Comparison of ENCODE assay signal across 9 mouse cellular contexts in genomic region chr8:124403876-124404275, GRCm38 (mm10). TPM values are rescaled to one million over a fixed set of nuclear protein-coding genes. Genes with fewer than 3 reads are reported as not detected.
DNase-seq lines count a peak whose midpoint lies in the region; ATAC-seq lines count a peak whose summit lies in the region.
"Had no signal": no experiment of that assay in that cellular context is flagged by ENCODE, and none has a peak within 500 bp of the region (broad histone marks: within the 10 kb centered on the region; RNA-seq: fewer than 3 reads in every experiment).

No protein-coding gene starts in this region.

- peak; percentile 35 to 38 for DNase-seq in adrenal gland, adult 18-20 months (ENCODE audit: low spot score in 2 of 2)
- DNase-seq in adrenal gland, adult 8-10 months: no peak
- peak; percentile 10 for DNase-seq in urinary bladder, postnatal 14 days (ENCODE audit: low spot score)
- DNase-seq in urinary bladder, adult 18-20 months (ENCODE audit: low spot score in 2 of 2): no peak
- peak; percentile 52 for DNase-seq in kidney, postnatal 10 days
- peak; percentile 3 for DNase-seq in skeletal muscle tissue, adult 2 months (ENCODE audit: low read depth, low spot score)
- DNase-seq in layer of hippocampus, adult 11-12 months (ENCODE audit: low spot score): no peak

- no peak overlapping the region for H3K4me3 ChIP-seq in forebrain, embryonic 12.5 days (replicated peaks)
- H3K4me3 ChIP-seq: liver, embryonic 15.5 days had no signal

- ATAC-seq in forebrain, embryonic 12.5 days (ENCODE audit: low FRiP score): 0 out of 2 replicates have a peak, but pooled peaks have one; percentile 57

- H3K9me3 ChIP-seq in forebrain, embryonic 12.5 days: no peaks in the 10 kb centered on the region
- H3K9me3 ChIP-seq: liver, embryonic 15.5 days had no signal

- H3K27ac ChIP-seq in forebrain, embryonic 12.5 days: no peak overlapping the region
- H3K27ac ChIP-seq: liver, embryonic 15.5 days had no signal

- H3K36me3 ChIP-seq in forebrain, embryonic 12.5 days (replicated peaks): no peaks in the 10 kb centered on the region
- H3K36me3 ChIP-seq: liver, embryonic 15.5 days had no signal

- H3K27me3 ChIP-seq in forebrain, embryonic 12.5 days: no peaks in the 10 kb centered on the region
- H3K27me3 ChIP-seq: liver, embryonic 15.5 days had no signal

- peaks cover 19% of the 10 kb centered on the region for H3K4me1 ChIP-seq in forebrain, embryonic 12.5 days
- H3K4me1 ChIP-seq: liver, embryonic 15.5 days had no signal

- 47% methylated on average over 3 of the region's 3 CpGs for WGBS in forebrain, embryonic 12.5 days

- H3K4me2 ChIP-seq in forebrain, embryonic 12.5 days: no peak overlapping the region
- H3K4me2 ChIP-seq: liver, embryonic 15.5 days had no signal

- no peak overlapping the region for H3K9ac ChIP-seq in forebrain, embryonic 12.5 days
- H3K9ac ChIP-seq: liver, embryonic 15.5 days had no signal

RNA-seq across cellular contexts. Expression of gene Pgbd5, which starts 35.6 kb away (rescaled TPM):
- 1 to 10 TPM; 3.9 to 6.0 TPM for total RNA-seq in adrenal gland, adult 18-20 months (2021)
- 10 to 100 TPM in 3 of 4 experiments, 1 to 10 TPM in 1; 9.0 to 14.1 (median 12.0) TPM for total RNA-seq in adrenal gland, adult 8-10 months (2022)
- polyA plus RNA-seq in forebrain, embryonic 12.5 days (2016; fragmentation: Nextera tagmentation; extraction: Ambion mirVana): 4.5 and 4.8 TPM in 2 replicates

Comparison
In these comparisons a context has a peak if more than half of its experiments do, and no peak if none do; other contexts are left out.
1. DNase-seq: peak in adrenal gland, adult 18-20 months (2 of 2), urinary bladder, postnatal 14 days (single experiment), kidney, postnatal 10 days (single experiment) and skeletal muscle tissue, adult 2 months (single experiment); none in adrenal gland, adult 8-10 months (single experiment), urinary bladder, adult 18-20 months (0 of 2) and layer of hippocampus, adult 11-12 months (single experiment).